Mouse (Mus musculus) forebrain, embryonic 15.5 days (tissue): Measurements from ENCODE around the gene Vgll4. TPM values are rescaled to one million over a fixed set of nuclear protein-coding genes. Genes with fewer than 3 reads are reported as not detected.
A peak's percentile ranks its signal among the peaks of the same experiment; 100 is the strongest.
"Not testable (repeated sequence)": the region's sequence is repeated elsewhere in the genome, so short reads cannot be mapped to it uniquely, and the experiment has no call there.

Experiments
- ATAC-seq: fragments of 200-750 bp; cut with Nextera tagmentation; replicated peaks from 2 replicates; pipeline ENCODE4 v1.8.0; 2017; ENCODE audit warnings: mild to moderate bottlenecking, moderate TSS enrichment, moderate library complexity
- H3K27ac ChIP-seq: fragments of 300-500 bp; sonication (generic); replicated peaks from 2 replicates; pipeline ENCODE4 v1.5.1; 2015; ENCODE audit warnings: mild to moderate bottlenecking, inconsistent platforms
- H3K27me3 ChIP-seq: fragments of 300-500 bp; sonication (generic); 2 replicates; pipeline ENCODE4 v1.6.1; 2015; ENCODE audit warnings: inconsistent platforms
- H3K36me3 ChIP-seq: fragments of 300-500 bp; sonication (generic); 2 replicates; pipeline ENCODE4 v1.6.1; 2015; ENCODE audit warnings: mild to moderate bottlenecking, inconsistent platforms
- H3K4me1 ChIP-seq: fragments of 300-500 bp; sonication (generic); 2 replicates; pipeline ENCODE4 v1.6.1; 2015; ENCODE audit warnings: inconsistent platforms
- H3K4me2 ChIP-seq: fragments of 300-500 bp; sonication (generic); replicated peaks from 2 replicates; pipeline ENCODE4 v1.6.1; 2015; ENCODE audit warnings: mild to moderate bottlenecking, inconsistent platforms
- H3K4me3 ChIP-seq: fragments of 300-500 bp; sonication (generic); 2 replicates; pipeline ENCODE4 v1.5.1; 2015; ENCODE audit warnings: mild to moderate bottlenecking, inconsistent platforms
- H3K9ac ChIP-seq: fragments of 300-500 bp; sonication (generic); replicated peaks from 2 replicates; pipeline ENCODE4 v1.6.1; 2015; ENCODE audit warnings: mild to moderate bottlenecking, inconsistent platforms
- H3K9me3 ChIP-seq: fragments of 300-500 bp; sonication (generic); 2 replicates; pipeline ENCODE4 v1.6.1; 2016; ENCODE audit warnings: inconsistent platforms
- WGBS: fragments of 180-500 bp; shearing (Covaris S2); methylation state at CpG from one replicate; pipeline ENCODE4 v1.1.7; 2015; ENCODE audit warnings: mixed read lengths; 5-methylcytosine and 5-hydroxymethylcytosine counted together
- polyA plus RNA-seq: library from polyadenylated mRNA; unstranded; fragments of >200 nt; fragmentation: Nextera tagmentation; extraction: Ambion mirVana; gene quantifications from 2 replicates; pipeline ENCODE4 v1.2.1, GENCODE M21; 2015

The Vgll4 gene
- polyA plus RNA-seq, 1 experiment from 2014 or later, result 83.1 TPM

DNA sequence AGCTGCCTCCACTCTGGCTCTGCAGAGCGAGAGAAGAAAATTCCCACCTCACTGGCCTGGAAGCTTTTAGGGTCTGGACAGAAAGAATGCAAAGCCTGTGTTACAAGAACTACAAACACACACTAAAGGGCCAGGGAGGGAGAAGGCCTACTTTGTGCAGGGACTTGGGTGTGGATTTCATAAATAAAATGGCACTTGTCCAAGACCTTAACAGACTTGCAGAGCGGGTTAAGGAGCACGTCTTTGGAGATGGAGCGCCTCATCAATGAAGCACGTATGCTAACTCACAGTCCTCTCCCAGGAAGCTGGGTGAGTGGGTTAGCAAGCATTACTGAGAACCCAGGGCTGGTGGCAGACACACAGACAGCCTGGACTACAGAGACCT is 37.7 kb downstream of the Vgll4 start:
- Histone ChIP-seq H3K4me2 (no peak overlapping the region), H3K9ac (no peak overlapping the region), H3K27me3 (no peaks in the 10 kb centered on the region), H3K36me3 (no peaks in the 10 kb centered on the region), H3K27ac (no peak overlapping the region), H3K4me3 (no peak overlapping the region), H3K9me3 (no peaks in the 10 kb centered on the region), H3K4me1 (peaks cover 29% of the 10 kb centered on the region)
- 52% methylated on average over 5 of the region's 5 CpGs for WGBS
- no peak for ATAC-seq

DNA sequence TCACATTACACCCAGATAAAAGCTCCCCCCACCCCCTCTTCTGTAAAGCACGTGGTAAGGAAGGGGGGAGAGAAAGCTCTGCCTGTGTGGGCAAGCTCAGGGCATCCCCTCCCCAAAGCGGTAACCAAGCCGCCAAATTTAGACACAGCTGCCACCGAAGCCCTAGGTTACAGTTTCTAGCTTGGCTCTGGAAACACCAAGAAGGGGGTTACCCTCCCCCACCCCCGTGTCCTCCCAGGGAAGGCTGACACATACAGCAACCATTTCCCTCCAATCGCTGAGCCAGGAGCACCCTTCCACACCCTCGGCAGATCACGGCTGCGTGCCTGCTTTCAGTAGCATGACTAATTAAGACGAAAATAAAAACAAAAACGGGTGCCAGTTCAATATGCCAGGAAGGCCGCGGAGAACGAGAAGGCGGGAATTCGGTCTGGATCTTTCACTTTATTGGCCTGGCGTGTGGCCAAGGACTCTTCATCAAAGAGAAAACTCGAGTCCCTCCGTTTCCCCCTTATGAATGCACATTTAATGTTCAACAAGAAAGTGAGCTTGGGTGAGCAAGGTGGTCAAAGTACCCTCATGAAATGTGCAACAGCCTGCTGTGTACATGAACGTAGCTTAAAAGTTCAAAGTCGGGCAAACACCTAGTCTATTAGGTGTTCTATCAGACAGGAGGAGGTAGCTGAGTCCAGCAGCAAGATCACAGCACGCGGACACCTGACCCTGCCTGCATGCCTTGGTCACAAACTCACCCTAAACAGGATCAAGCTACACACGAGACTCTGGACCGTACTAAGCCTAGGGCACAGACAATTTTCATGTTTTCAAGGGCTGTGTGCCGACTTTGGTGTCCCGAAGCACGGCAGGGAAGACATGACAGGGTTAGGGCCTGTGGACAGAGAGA is 38.3 kb downstream of the Vgll4 start:
- Histone ChIP-seq H3K4me2 (peak overlapping the region; percentile 30), H3K27me3 (no peaks in the 10 kb centered on the region), H3K27ac (no peak overlapping the region), H3K4me1 (peaks cover 29% of the 10 kb centered on the region), H3K9ac (no peak overlapping the region), H3K9me3 (no peaks in the 10 kb centered on the region), H3K4me3 (peak overlapping the region; percentile 8; the same call in 1 of the 2 replicates), H3K36me3 (no peaks in the 10 kb centered on the region)
- 33% methylated on average over 28 of the region's 28 CpGs for WGBS
- ATAC-seq, result peak; percentile 68

DNA sequence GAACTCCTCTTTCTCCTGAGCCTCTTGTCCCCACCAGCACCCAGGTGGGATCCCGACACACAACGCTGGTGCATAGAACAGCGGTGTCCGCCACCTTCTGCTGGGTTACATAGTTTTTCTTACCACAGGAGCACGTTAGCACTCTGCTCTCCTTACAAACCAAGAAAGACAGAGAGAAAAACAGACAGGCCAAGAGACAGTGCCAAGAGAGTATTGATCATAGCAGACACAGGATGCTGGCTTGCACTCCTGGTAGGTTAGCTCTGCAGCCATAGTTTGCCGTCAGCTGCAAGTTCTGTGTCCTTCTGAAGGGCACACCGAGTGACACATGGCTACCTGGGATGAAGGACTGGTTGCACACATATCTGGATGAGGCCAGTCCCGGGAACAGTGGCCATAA is 39.1 kb downstream of the Vgll4 start:
- Histone ChIP-seq H3K27ac (no peak overlapping the region), H3K27me3 (no peaks in the 10 kb centered on the region), H3K9me3 (no peaks in the 10 kb centered on the region), H3K9ac (no peak overlapping the region), H3K4me1 (peaks cover 29% of the 10 kb centered on the region), H3K36me3 (no peaks in the 10 kb centered on the region), H3K4me2 (peak overlapping the region; percentile 30; the same call in 1 of the 2 replicates), H3K4me3 (no peak overlapping the region)
- ATAC-seq, result no peak
- WGBS, result 87% methylated on average over 8 of the region's 8 CpGs

DNA sequence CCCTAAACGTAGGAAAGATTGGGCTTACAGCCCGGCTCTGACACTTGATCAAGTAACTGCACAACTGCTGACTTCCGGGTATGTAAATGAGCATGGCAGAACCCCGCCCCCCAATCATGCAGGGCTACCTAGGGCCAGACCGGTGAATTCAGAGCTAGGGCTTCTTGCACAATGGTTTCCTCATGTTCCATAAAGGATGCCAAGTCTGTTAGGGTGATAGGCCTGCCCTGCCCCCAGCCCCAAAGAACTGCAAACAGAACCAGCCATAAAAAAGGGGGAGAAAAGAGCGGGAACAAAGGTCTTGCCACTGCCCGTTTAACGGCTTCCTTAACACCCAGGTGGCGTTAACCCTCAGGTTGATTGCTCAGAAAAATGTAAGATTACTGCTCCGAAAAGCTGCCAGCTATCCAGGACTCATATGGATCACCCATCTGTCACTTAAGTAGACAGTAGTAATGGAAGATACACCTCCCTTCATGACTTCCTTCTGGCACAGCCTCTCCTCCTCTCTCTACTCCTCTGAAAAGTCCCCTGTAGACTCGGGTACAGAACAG is 39.7 kb downstream of the Vgll4 start:
- WGBS, result 45% methylated on average over 11 of the region's 11 CpGs

DNA sequence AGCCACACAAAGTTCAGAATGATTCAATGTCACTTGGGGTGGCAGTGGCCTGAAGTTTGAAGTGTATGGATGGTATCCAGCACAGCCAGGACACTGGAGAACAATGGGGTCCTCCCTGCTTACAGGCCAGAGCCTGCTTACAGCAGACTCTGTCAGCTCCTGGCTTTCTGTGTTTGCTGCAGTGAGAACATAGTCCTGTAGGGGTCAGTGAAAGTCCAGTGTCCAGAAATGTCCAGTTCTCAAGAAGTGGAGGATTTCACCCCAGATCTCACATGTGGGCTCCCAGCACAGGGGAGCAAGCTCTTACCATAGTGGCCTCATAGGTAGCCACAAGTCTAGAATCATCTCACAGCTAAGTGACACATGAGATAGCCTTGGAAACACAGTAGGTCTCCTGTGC is 40.4 kb downstream of the Vgll4 start:
- ATAC-seq, result no peak
- H3K9ac ChIP-seq, result no peak overlapping the region
- H3K27me3 ChIP-seq, result no peaks in the 10 kb centered on the region
- H3K4me1 ChIP-seq, result peaks cover 29% of the 10 kb centered on the region
- no peak overlapping the region for H3K27ac ChIP-seq
- no peaks in the 10 kb centered on the region for H3K36me3 ChIP-seq
- H3K4me3 ChIP-seq, result no peak overlapping the region
- H3K4me2 ChIP-seq, result no peak overlapping the region
- no peaks in the 10 kb centered on the region for H3K9me3 ChIP-seq

More for the DNA sequence above, 39.7 kb downstream of the Vgll4 start:
- H3K4me3 ChIP-seq, result no peak overlapping the region
- H3K9ac ChIP-seq, result no peak overlapping the region
- H3K27me3 ChIP-seq, result no peaks in the 10 kb centered on the region
- peaks cover 29% of the 10 kb centered on the region for H3K4me1 ChIP-seq
- no peaks in the 10 kb centered on the region for H3K9me3 ChIP-seq
- ATAC-seq, result no peak
- H3K27ac ChIP-seq, result no peak overlapping the region
- H3K36me3 ChIP-seq, result no peaks in the 10 kb centered on the region
- no peak overlapping the region for H3K4me2 ChIP-seq

DNA sequence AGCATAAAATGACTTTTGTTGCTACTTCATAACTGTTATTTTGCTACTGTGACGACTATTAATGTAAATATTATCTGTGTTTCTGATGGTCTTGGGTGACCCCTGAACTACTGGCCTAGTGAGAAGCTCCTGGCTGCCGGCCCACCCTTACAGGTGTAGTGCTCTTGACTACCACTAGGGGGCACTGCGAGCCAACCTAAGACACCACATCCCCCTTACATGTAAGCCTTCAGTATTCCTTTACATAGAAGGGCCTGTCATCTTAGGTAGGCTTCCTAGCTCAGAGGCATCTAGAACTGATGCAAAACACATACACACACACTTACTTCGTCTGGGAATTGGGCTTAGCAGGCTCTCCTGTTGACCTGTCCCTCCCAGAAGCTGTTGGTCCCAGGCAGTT is 41.3 kb downstream of the Vgll4 start:
- H3K4me3 ChIP-seq, result no peak overlapping the region
- no peaks in the 10 kb centered on the region for H3K27me3 ChIP-seq
- no peaks in the 10 kb centered on the region for H3K36me3 ChIP-seq
- no peaks in the 10 kb centered on the region for H3K9me3 ChIP-seq
- no peak overlapping the region for H3K9ac ChIP-seq
- H3K4me1 ChIP-seq, result peaks cover 29% of the 10 kb centered on the region
- H3K4me2 ChIP-seq, result no peak overlapping the region
- peak; percentile 62 for ATAC-seq
- no peak overlapping the region for H3K27ac ChIP-seq
- 3% methylated on average over 4 of the region's 4 CpGs for WGBS

DNA sequence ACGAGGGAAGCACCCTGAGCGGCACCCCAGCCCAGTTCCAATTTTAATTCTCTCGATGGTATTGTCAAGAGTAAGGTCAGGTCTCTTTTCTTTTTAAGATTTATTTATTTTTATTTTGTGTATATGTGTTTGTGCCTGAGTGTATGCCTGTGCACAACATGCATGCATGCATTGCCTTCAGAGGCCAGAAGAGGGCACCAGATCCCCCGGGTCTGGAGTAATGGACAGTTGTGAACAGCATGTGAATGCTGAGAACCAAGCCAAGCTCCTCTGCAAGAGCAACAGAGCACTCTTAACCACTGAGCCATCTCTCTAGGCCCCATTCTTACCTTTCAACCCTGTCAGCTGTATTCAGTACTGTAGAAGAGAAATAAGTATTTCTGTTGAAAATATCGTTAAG is 42.4 kb downstream of the Vgll4 start:
- Histone ChIP-seq H3K4me2 (no peak overlapping the region), H3K4me3 (no peak overlapping the region), H3K9ac (no peak overlapping the region), H3K27ac (no peak overlapping the region), H3K4me1 (peaks cover 29% of the 10 kb centered on the region), H3K36me3 (no peaks in the 10 kb centered on the region), H3K27me3 (no peaks in the 10 kb centered on the region), H3K9me3 (no peaks in the 10 kb centered on the region)
- ATAC-seq, result no peak
- WGBS, result 94% methylated on average over 5 of the region's 5 CpGs

DNA sequence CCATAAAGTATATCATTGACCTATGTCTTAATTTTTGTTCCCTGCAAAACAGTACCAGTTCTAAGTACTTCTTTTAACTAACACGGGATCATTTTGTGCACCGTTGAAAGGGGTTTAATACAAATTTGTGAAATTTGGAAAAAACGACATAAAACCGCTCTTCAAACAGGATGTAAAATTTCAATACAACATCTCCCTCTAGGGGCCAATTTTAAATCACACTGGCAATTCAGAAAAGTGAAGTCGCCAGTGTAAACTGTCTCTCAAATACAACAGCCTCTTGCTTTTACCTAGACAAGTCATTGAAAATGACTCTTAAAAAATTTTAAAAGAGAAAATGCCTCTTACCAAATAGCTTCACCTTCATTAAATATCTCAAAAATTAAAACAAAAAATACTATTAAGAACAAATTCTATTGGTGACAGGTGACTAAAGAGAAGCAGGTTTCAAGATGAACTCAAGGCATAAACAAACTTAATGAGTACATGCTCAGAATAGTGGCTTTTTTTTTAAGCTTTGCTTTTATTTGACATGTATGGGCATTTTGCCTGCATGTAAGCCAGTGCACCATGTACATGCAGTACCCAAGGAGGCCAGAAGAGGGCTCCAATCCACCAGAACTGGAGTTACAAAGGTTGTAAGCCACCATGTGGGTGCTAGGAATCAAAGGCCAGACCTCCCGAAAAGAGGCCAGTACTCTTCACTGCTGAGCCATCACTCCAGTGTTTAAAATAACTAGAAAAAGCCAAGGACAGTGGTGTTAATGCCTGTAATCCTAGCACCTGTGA is 43.2 kb downstream of the Vgll4 start:
- no peak overlapping the region for H3K4me3 ChIP-seq
- H3K27ac ChIP-seq, result no peak overlapping the region
- peaks cover 28% of the 10 kb centered on the region for H3K4me1 ChIP-seq
- no peak overlapping the region for H3K9ac ChIP-seq
- no peak overlapping the region for H3K4me2 ChIP-seq
- H3K36me3 ChIP-seq, result no peaks in the 10 kb centered on the region
- 33% methylated on average over 6 of the region's 6 CpGs for WGBS
- ATAC-seq, result no peak
- H3K27me3 ChIP-seq, result no peaks in the 10 kb centered on the region
- H3K9me3 ChIP-seq, result no peaks in the 10 kb centered on the region

DNA sequence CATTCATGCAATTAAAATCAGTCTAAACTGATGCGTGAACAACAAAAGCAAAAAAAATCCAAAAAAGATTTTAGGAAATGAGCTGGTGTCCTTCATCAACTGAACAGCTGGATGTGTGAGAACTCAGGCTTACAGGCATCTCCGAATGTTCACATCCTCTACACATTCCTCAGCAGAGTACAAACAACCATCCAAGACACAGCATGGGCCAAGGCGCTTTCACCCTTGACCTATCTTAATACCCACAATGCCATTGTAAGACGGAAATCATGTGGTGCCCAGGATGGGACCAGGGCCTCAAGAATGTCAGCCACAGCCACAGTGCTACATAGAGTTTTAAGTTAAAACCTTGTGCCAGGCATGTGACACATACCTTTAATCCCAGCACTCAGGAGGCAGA is 44.6 kb downstream of the Vgll4 start:
- peaks cover 22% of the 10 kb centered on the region for H3K4me1 ChIP-seq
- no peaks in the 10 kb centered on the region for H3K27me3 ChIP-seq
- no peak overlapping the region for H3K4me2 ChIP-seq
- no peaks in the 10 kb centered on the region for H3K9me3 ChIP-seq
- H3K9ac ChIP-seq, result no peak overlapping the region
- WGBS, result 80% methylated on average over 4 of the region's 4 CpGs
- no peaks in the 10 kb centered on the region for H3K36me3 ChIP-seq
- H3K27ac ChIP-seq, result no peak overlapping the region
- no peak for ATAC-seq
- no peak overlapping the region for H3K4me3 ChIP-seq

DNA sequence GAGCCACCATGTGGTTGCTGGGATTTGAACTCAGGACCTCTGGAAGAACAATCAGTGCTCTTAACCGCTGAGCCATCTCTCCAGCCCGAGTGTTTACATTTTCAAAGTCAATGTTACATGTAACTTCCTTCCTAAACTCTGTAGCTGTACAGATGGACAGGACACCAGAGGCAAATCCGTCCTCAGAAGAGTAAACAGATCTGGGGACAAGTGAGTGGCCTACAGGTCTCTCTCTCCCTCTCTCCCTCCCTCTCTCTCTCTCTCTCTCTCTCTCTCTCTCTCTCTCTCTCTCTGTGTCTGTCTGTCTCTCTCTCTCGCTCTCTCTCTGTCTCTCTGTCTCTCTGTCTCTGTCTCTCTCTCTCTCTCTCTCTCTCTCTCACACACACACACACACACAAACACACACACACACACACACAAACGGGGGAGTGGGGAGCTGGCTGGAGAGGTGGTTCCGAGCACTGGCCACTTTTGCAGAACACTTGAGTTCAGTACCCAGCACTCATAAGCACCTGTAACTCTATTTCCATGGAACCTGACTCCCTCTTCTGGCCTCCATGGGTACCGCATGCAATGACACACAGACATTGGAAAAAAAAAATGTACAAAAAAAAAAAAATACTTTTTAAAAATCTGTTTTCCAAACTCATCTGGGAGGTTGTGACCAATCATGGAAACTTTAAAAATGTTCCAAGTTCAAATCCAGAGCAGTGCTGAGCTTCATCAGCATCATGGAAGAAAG is 47.3 kb downstream of the Vgll4 start:
- not testable (repeated sequence) for H3K27me3 ChIP-seq, ATAC-seq, H3K36me3 ChIP-seq, H3K4me3 ChIP-seq, H3K9me3 ChIP-seq, H3K4me2 ChIP-seq, H3K27ac ChIP-seq, H3K9ac ChIP-seq
- H3K4me1 ChIP-seq, result peaks cover 38% of the 10 kb centered on the region
- WGBS, result 80% methylated on average over 7 of the region's 7 CpGs

DNA sequence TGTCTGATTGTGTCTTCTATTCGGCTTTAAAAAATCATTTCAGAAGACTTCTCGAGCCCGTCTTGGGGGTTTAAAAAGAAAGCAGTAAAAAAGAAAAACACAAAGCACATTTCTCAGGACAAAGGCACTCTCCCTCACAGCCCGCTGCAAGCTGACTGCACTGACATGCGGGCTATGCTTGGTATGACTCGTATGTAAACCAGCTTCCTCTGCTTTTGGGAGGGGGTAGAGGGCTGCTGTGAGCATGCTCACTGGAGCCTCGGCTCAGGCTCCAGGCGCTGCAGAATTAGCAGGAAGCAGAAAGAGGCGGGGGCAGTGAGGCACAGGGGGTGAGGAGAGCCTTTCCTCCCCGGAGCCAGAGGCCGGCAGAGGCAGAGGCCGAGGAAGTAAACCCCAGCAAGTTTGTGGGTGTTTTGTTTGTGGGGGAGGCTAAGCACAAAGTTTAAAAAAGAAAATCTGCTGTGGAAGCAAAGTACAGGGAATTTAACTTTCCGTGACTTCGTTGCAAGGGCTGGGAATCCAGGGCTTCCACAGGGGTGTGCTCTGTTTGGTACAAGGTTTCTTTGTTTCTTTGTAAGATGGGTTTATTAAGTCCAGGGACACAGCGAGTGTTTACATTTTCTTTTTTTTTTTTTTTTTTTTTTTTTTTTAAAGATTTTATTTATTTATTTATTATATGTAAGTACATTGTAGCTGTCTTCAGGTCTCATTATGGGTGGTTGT is 48.0 kb downstream of the Vgll4 start:
- H3K9ac ChIP-seq, result peak overlapping the region; percentile 52
- no peaks in the 10 kb centered on the region for H3K36me3 ChIP-seq
- no peaks in the 10 kb centered on the region for H3K9me3 ChIP-seq
- peak; percentile 91 for ATAC-seq
- WGBS, result 3% methylated on average over 15 of the region's 15 CpGs
- peak overlapping the region; percentile 58 for H3K27ac ChIP-seq
- H3K27me3 ChIP-seq, result no peaks in the 10 kb centered on the region
- peak overlapping the region; percentile 62 for H3K4me2 ChIP-seq
- H3K4me1 ChIP-seq, result peaks cover 45% of the 10 kb centered on the region
- peak overlapping the region; percentile 53 for H3K4me3 ChIP-seq
